Mouse (Mus musculus) embryonic stem cell, embryonic (primary cell): ENCODE measurements around the gene Txndc11.

Source experiments
- CTCF ChIA-PET, 4 experiments: fragments of 300-600 bp in 2 of 4; fragments of 350-600 bp in 2 of 4; sonication (Branson Sonifier 250); formaldehyde crosslinking; loops; one replicate each; lab custom pipeline; 2022; ENCODE audit warnings: inconsistent platforms in 2 of 4; lab: Charles Lee
- POLR2A ChIA-PET, 4 experiments: fragments of 300-600 bp in 2 of 4; fragments of 350-600 bp in 2 of 4; sonication (Branson Sonifier 250); formaldehyde crosslinking; loops; one replicate each; lab custom pipeline; 2022; ENCODE audit warnings: antibody characterized with exemption in 4 of 4, inconsistent platforms in 1 of 4; lab: Charles Lee

The Txndc11 gene

DNA sequence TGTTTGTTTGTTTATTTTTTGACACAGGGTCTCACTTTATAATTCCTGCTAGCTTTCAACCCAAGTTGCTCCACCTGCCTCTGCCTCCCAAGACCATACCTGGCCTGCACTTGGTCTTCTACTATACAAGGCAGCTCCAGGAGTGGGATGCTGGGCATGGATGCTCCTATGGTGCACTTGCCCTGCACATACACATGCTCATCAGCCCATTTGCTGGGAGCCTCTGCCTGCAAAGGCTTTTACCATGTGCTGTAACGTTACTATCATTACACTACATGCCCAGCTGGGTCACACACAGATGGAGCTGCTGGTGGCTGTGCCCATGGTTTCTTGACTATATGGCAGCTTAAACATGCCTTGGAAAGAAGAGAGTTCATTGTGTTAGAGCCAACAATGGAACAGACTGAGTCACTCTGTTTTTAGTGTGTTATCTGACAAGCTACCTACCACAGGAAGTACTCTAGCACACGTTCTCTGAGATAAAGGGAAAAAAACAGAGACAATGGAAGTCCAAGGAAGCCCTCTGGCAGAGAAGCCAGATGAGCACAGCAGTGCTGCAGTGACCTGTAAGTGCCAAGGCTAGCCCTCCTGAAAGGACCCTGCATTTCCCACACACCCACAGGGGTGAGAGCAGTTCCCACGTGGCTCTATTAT, 56.1 kb downstream of the Txndc11 start:
- ChIA-PET POLR2A (interaction anchor here in 3 of 4 experiments (0.6 to 1.9 kb wide), 8 partner anchors 8 to 395 kb away, joined by 3 to 6 read pairs (median 4); no protein-coding TSS in a partner anchor), CTCF (interaction anchor here in 2 of 4 experiments (0.9 to 1.8 kb wide), 2 partner anchors 9 kb away, joined by 4 read pairs; no protein-coding TSS in a partner anchor)

GRCm38 (mm10) chr16:11077601-11078201, 56.7 kb downstream of the Txndc11 start:
- ChIA-PET POLR2A (interaction anchor here in 2 of 4 experiments (0.6 to 2.9 kb wide), 5 partner anchors 9 to 211 kb away, joined by 3 to 13 read pairs (median 3); no protein-coding TSS in a partner anchor), CTCF (interaction anchor here in 1 of 4 experiments (0.5 to 1.8 kb wide), 3 partner anchors 10 to 42 kb away, joined by 3 to 6 read pairs (median 4); no protein-coding TSS in a partner anchor)

GRCm38 (mm10) chr16:11073060-11073459, 61.4 kb downstream of the Txndc11 start:
- CTCF ChIA-PET: interaction anchor here in 3 of 4 experiments (1.1 to 2.0 kb wide), 7 partner anchors 9 to 199 kb away, joined by 3 to 9 read pairs (median 4); no protein-coding TSS in a partner anchor
- POLR2A ChIA-PET: interaction anchor here in 3 of 4 experiments (0.5 to 5.8 kb wide), 13 partner anchors 8 to 269 kb away, joined by 3 to 24 read pairs (median 4); partner anchors contain the start of genes Snn (in 1 of the 3) and Txndc11 (in 1 of the 3)

DNA sequence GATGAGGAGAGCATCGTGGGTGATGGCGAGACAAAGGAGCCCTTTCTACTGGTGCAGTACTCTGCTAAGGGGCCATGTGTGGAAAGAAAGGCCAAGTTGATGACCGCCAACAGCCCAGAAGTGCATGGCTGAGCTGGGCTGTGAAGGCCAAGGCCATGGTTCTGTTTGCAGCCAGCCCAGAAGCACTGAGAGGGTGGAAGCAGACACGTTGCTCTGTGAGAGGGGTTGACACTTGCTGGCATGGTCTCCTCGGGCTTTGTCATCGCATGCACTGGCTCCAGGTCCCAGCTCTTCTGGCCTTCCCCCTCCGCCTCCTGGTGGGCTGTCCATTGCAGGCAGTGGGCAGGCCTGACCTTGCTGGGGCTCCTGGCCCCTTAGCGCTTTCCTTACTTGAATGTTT, 62.0 kb downstream of the Txndc11 start:
- ChIA-PET CTCF (interaction anchor here in 3 of 4 experiments (1.1 to 2.0 kb wide), 7 partner anchors 9 to 198 kb away, joined by 3 to 9 read pairs (median 4); no protein-coding TSS in a partner anchor), POLR2A (interaction anchor here in 3 of 4 experiments (0.6 to 5.8 kb wide), 13 partner anchors 8 to 269 kb away, joined by 3 to 24 read pairs (median 3); partner anchors contain the start of genes Snn (in 1 of the 3) and Txndc11 (in 1 of the 3))

- POLR2A ChIA-PET: interaction anchor here in 3 of 4 experiments (0.6 to 5.8 kb wide), 9 partner anchors 10 to 123 kb away, joined by 3 to 24 read pairs (median 5); partner anchors contain the start of gene Snn (in 1 of the 3)
Observed at GRCm38 (mm10) chr16:11071887-11072286, 62.6 kb downstream of the Txndc11 start.

DNA sequence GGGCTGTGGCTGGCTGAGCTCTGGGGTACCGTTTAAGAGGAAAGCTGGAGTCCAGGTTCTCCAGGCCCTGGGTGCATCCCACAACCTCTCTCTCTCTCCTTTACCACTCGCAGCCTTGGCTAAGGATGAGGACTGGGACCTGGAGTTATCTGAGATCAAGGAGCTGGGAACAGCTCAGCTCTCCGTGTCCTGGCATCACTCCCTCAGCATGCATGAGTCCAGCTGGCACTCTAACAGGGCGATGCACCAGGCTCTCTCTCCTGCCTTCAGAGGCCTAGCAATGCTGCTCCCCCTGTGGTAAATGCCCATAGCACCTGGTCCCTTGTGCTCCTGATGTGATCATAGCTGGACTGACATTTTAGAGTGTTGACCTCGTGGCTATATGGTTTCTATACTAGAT, 63.3 kb downstream of the Txndc11 start:
- ChIA-PET CTCF (interaction anchor here in 2 of 4 experiments (0.6 to 2.0 kb wide), 3 partner anchors 36 to 746 kb away, joined by 4 to 9 read pairs (median 6); no protein-coding TSS in a partner anchor), POLR2A (interaction anchor here in 2 of 4 experiments (0.9 to 5.8 kb wide), 5 partner anchors 9 to 67 kb away, joined by 3 to 24 read pairs (median 5); partner anchors contain the start of gene Snn (in 1 of the 2))

More at GRCm38 (mm10) chr16:11071887-11072286, 62.6 kb downstream of the Txndc11 start:
- CTCF ChIA-PET: interaction anchor here in 3 of 4 experiments (1.1 to 2.0 kb wide), 7 partner anchors 10 to 198 kb away, joined by 3 to 9 read pairs (median 4); no protein-coding TSS in a partner anchor

GRCm38 (mm10) chr16:11069710-11070420, 64.6 kb downstream of the Txndc11 start:
- ChIA-PET POLR2A (interaction anchor here in 2 of 4 experiments (0.8 to 5.8 kb wide), 7 partner anchors 8 to 18 kb away, joined by 3 to 24 read pairs (median 3); partner anchors contain the start of gene Snn (in 2 of the 2)), CTCF (interaction anchor here in 2 of 4 experiments (1.0 to 1.1 kb wide), 2 partner anchors 17 to 167 kb away, joined by 3 read pairs; no protein-coding TSS in a partner anchor)

DNA sequence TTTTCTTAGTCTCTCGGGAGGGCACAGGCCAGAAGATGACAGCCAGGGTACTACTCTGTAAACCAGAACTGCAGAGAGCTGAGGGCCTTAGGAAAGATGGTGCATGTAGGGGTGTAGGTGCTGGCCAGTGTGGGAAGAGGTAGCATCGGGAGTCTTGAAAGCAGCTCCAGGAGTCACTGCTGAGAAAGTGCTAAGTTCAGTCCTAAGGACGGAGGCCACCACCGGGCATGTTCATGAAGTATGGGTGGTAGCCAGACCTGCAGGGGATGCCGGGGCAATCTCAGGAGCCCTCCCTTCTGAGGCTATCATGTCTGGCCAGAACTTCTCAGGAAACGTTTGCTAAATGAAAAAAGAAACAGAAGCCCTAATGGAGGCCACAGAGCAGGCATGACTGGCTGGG, 65.2 kb downstream of the Txndc11 start:
- POLR2A ChIA-PET: interaction anchor here in 2 of 4 experiments (0.5 to 5.8 kb wide), 7 partner anchors 7 to 468 kb away, joined by 3 to 24 read pairs (median 3); partner anchors contain the start of gene Snn (in 2 of the 2)

DNA sequence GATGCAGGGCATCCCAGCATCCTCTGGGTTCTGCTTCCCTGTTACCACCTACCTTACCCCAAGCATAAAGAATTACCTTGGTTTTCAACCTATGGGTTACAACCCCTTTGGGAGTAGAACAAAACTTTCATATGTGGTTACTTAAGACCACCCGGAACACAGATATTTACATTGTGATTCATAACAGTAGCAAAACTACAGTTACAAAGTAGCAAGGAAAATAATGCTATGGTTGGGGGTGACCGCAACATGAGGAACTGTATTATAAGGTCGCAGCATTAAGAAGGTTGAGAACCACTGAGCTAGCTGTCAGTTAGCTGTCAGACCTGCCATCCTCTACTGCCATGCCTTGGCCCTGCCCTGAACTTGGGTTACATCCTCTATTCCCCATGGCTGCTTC, 65.8 kb downstream of the Txndc11 start:
- ChIA-PET POLR2A (interaction anchor here in 2 of 4 experiments (0.5 to 1.5 kb wide), 4 partner anchors 13 to 468 kb away, joined by 3 read pairs; no protein-coding TSS in a partner anchor), CTCF (interaction anchor here in 2 of 4 experiments (0.7 to 1.1 kb wide), 2 partner anchors 18 to 41 kb away, joined by 3 read pairs; no protein-coding TSS in a partner anchor)

More for the DNA sequence above, 65.2 kb downstream of the Txndc11 start:
- CTCF ChIA-PET: interaction anchor here in 2 of 4 experiments (0.7 to 1.1 kb wide), 3 partner anchors 18 to 167 kb away, joined by 3 read pairs; no protein-coding TSS in a partner anchor

- POLR2A ChIA-PET: interaction anchor here in 3 of 4 experiments (0.6 to 2.7 kb wide), 23 partner anchors 8 to 291 kb away, joined by 3 to 13 read pairs (median 4); partner anchors contain the start of genes Gspt1 (in 1 of the 3), Rsl1d1 (in 1 of the 3), Snx29 (in 1 of the 3) and Txndc11 (in 1 of the 3)
- CTCF ChIA-PET: interaction anchor here in 2 of 4 experiments (0.6 to 3.4 kb wide), 4 partner anchors 31 to 379 kb away, joined by 3 to 23 read pairs (median 5); no protein-coding TSS in a partner anchor
Observed at GRCm38 (mm10) chr16:11066833-11067191, 67.6 kb downstream of the Txndc11 start.

DNA sequence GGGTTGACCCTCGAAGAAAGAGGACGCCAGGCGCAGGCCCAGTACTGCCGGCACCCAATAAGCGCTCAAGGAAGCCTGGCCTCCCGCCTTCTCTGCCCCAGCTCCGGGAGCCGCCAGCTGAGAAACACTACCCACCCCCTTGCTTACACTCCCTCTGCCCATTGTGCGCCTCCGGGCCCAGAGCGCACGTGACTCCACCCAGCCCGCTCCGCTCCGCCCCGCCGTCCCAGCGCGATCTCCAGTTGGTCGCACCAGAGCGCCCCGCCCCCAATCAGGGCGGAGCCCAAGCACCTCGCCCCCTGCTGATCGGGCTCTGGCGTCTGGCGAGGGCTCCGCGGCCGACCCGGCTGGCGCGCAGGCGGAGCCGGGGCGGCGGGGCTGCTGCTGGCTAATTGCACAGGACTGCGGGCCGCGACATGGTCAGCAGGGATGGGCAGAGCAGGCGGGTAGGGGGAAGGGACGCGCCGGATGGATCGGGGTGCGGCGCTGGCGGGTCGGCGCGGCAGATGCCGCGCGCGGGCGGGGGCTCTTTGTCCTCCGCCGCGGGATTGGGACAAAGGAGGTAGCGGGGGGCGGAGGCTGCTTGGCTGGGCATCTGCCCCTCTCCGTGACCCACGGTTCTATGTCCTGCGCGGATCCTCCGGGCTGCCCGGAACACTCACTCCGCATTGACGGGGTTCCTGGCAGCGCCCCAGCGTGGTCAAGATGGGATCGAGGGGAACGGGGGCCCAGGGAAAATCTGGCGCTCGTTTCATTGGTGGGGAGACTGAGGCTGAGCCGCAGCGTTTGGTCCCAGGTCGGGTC, 68.2 kb downstream of the Txndc11 start, which contains the start of gene Litaf:
Gene Litaf, minus strand, starts transcription at position 129 of the 804 bp plus-strand sequence.
- ChIA-PET POLR2A (interaction anchor here in 3 of 4 experiments (0.6 to 2.7 kb wide), 32 partner anchors 8 to 294 kb away, joined by 3 to 17 read pairs (median 4); partner anchors contain the start of genes Gspt1 (in 1 of the 3), Snx29 (in 1 of the 3) and Zc3h7a (in 1 of the 3)), CTCF (interaction anchor here in 3 of 4 experiments (0.7 to 3.4 kb wide), 6 partner anchors 31 to 239 kb away, joined by 3 to 23 read pairs (median 4); partner anchors contain the start of gene Zc3h7a (in 1 of the 3))

- CTCF ChIA-PET: interaction anchor here (0.6 to 3.4 kb wide), 7 partner anchors 24 to 240 kb away, joined by 3 to 23 read pairs (median 3); partner anchors contain the start of gene Zc3h7a (in 1 of the 4)
Observed at GRCm38 (mm10) chr16:11065431-11065830, 69.0 kb downstream of the Txndc11 start.

DNA sequence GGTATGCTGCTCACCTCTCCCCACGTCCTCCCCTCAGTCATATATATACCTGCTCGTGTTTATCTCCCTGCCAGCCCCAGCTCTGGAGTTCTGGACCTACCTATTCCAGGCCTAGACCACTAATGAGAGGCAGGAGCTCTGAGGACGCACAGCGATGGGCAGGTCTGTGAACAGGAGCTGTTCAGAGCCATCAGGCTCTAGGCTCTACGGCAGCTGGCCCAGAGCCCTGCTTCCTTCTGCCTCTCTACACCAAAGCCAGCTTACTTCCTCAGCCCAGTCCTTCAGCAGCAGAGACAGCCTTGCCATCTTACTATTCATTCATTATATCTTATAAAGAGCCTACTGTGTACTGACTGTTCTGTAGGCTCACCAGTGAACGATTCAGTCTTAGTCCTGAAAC, 69.7 kb downstream of the Txndc11 start:
- CTCF ChIA-PET: interaction anchor here in 3 of 4 experiments (0.6 to 3.4 kb wide), 5 partner anchors 24 to 233 kb away, joined by 3 to 23 read pairs (median 3); partner anchors contain the start of gene Zc3h7a (in 1 of the 3)
- POLR2A ChIA-PET: interaction anchor here in 3 of 4 experiments (0.7 to 2.7 kb wide), 20 partner anchors 8 to 258 kb away, joined by 3 to 17 read pairs (median 4); partner anchors contain the start of gene Snx29 (in 1 of the 3)

More at GRCm38 (mm10) chr16:11065431-11065830, 69.0 kb downstream of the Txndc11 start:
- POLR2A ChIA-PET: interaction anchor here in 3 of 4 experiments (0.6 to 2.7 kb wide), 28 partner anchors 9 to 294 kb away, joined by 3 to 17 read pairs (median 4); partner anchors contain the start of genes Gspt1 (in 1 of the 3), Snx29 (in 1 of the 3) and Zc3h7a (in 1 of the 3)

GRCm38 (mm10) chr16:11064341-11064740, 70.1 kb downstream of the Txndc11 start:
- POLR2A ChIA-PET: interaction anchor here in 2 of 4 experiments (0.7 to 2.6 kb wide), 12 partner anchors 8 to 106 kb away, joined by 3 to 17 read pairs (median 6); no protein-coding TSS in a partner anchor
- CTCF ChIA-PET: interaction anchor here in 1 of 4 experiments (1.5 kb wide), 1 partner anchor 111 kb away, joined by 6 read pairs; the partner anchor contains the start of gene Zc3h7a
